Mouse (Mus musculus) bone marrow, adult 2 months (tissue): Measurements from ENCODE around the gene Ntsr1.

Experiments
- CTCF ChIP-seq: fragments of 200-500 bp; IDR thresholded peaks from 2 replicates; pipeline ENCODE4 v1.5.1; 2011; ENCODE audit warnings: low read length, control low read depth; ENCODE audit not compliant: control insufficient read depth, insufficient read depth
- POLR2A ChIP-seq: fragments of 200-500 bp; IDR thresholded peaks from 2 replicates; pipeline ENCODE4 v1.6.1; 2011; ENCODE audit warnings: low read depth, mild to moderate bottlenecking, control low read depth, low read length, borderline replicate concordance; ENCODE audit not compliant: control insufficient read depth

- no peak for TF ChIP-seq POLR2A
- TF ChIP-seq CTCF = no peak
Measured at GRCm38 (mm10) chr2:180581002-180581401, 81.2 kb downstream of the Ntsr1 start, which contains the start of gene Mrgbp.
